Mouse (Mus musculus): ENCODE results near the gene Cdh12. TPM values are rescaled to one million over a fixed set of nuclear protein-coding genes. Genes with fewer than 3 reads are reported as not detected.
A peak's percentile ranks its signal among the peaks of the same experiment; 100 is the strongest.
"Not testable (repeated sequence)": the region's sequence is repeated elsewhere in the genome, so short reads cannot be mapped to it uniquely, and the experiment has no call there.

Gene Cdh12
- total RNA-seq, 2 experiments from 2014 or later: 0.05 TPM; not detected in 1

- not testable (repeated sequence) for DNase-seq
Observed at GRCm38 (mm10) chr15:21391442-21391841, 942.4 kb downstream of the Cdh12 start.

DNA sequence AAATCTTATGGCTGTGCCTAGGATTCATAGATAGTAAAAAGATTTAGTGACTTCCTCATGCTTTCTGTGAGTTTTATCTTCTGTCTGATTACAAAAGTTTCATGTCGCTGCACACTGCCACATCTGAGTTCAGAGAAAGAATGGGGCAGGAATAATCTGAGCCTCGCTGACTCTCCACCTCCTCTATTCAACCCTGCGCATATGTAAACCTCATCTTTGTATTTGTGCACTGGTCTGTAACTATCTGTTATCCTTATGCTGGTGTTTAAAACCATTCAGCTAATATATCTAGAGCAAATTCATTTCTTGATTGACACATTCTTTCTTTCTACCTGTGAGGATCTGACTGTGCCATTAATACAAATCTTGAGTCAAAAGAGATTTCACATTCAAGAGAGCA, 944.0 kb downstream of the Cdh12 start:
- DNase-seq: no peak

DNA sequence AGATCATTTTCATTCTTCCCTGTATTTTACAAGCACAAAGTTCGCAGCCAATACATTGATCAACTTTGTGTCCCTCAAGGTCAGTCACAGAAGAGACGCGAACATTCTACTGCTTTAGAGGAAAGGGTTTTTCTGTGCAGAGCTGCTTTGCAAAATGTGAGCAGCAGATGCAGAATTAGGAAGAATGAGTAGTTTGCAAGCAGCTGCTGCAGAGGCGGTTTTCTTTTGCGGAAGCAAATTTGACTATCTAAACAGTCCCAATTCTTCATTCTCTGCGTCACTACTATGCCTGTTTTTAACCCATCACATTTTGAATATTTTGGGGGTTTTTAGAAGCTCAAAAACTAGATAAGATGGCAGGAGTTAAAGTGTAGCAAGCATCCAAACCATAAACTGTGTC, 956.1 kb downstream of the Cdh12 start:
- DNase-seq: no peak

- DNase-seq: peak in 1 of 2 experiments; percentile 13
Observed at GRCm38 (mm10) chr15:21407324-21408044, 958.4 kb downstream of the Cdh12 start.

GRCm38 (mm10) chr15:21437347-21437746, 988.3 kb downstream of the Cdh12 start:
- no peak for DNase-seq

- no peak for DNase-seq
Observed at GRCm38 (mm10) chr15:21437924-21438323, 988.9 kb downstream of the Cdh12 start.

DNA sequence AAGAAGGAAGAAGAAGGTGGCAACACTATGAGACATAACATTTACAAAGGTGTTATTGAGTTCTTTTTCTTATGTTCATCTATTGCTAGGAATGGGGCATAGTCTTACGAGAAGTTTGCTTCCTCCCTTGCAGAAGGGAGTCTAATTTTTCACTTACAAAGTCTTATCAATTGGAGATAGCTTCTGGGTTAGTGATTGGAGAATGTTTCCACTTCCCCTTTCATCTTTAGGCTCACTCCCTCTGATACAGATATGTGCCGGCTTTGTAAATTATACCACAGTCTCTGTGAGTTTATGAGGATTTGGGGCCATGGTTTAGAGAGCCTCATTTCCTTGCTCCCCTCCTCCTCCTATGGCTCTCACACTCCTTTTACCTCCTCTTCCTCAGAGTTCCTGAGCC, 1009.0 kb downstream of the Cdh12 start:
- no peak for DNase-seq

DNA sequence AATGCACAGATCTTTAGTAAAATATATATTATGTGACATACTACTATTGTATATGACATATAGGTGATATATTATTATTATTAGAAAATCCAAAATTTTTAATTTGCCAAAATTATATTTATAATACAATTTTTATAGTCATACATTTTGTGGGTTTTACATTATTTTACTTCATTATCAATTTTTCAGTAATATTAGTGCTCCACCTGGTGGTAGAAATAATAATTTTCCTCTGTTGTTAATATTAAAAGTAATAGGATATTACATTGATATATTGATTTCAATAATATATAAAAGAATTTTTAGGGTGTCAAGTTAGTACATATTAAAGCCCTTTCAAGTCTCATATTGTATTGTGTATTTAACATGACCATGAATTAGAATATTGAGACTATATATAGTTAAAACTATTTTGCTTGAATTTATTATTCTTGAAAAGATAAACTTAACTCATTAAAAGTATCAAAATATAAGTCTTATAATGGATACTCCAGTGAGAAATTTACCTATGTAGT, 1070.3 kb downstream of the Cdh12 start:
- no peak for DNase-seq

GRCm38 (mm10) chr15:21530804-21531203, 1081.7 kb downstream of the Cdh12 start:
- no peak for DNase-seq

- DNase-seq: no peak
Observed at GRCm38 (mm10) chr15:21536909-21537308, 1087.8 kb downstream of the Cdh12 start.

- no peak for DNase-seq
Observed at GRCm38 (mm10) chr15:21544786-21545185, 1095.7 kb downstream of the Cdh12 start.

GRCm38 (mm10) chr15:21555981-21556380, 1106.9 kb downstream of the Cdh12 start:
- DNase-seq: no peak

GRCm38 (mm10) chr15:21566314-21567051, 1117.4 kb downstream of the Cdh12 start:
- DNase-seq: no peak

DNA sequence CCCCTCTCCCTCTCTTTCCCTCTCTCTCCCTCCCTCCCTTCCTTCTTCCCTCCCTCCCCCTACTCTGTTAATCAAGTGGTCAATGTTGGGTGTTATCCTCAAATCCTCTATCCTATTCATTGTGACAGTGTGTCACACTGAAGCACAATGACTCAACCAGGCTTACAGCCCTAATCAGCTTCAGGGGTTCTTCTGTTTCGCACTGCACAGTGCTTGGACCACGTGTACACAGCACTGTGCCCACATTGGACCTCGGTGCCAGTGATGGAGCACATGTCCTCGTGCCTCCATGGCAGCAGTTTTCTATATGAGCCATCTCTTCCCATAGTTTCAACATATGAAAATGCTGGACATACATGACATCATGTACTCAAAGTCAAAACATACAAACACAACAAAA, 1155.4 kb downstream of the Cdh12 start:
- no peak for DNase-seq

Small RNAs within 50 kb of the gene (microRNA-seq; reads per million reads assigned to microRNA genes)
- 0 reads per million in 2 experiments for gene Gm27397

Other genes starting within 250 kb of the Cdh12 start
- gene Acot10, start 217.5 kb downstream of the Cdh12 start, total RNA-seq (2021): not detected